Mouse (Mus musculus) heart, embryonic 10.5 days (tissue): ENCODE data around the gene Ankrd28. TPM values are rescaled to one million over a fixed set of nuclear protein-coding genes. Genes with fewer than 3 reads are reported as not detected.

Experiments used
- DNase-seq: peaks from one replicate; pipeline ENCODE4 v3.0.0-alpha.2; 2017; ENCODE audit warnings: low spot score
- H3K27ac ChIP-seq: fragments of 300-500 bp; sonication (generic); 2 replicates; pipeline ENCODE4 v1.5.1; 2016; ENCODE audit warnings: mild to moderate bottlenecking
- H3K27me3 ChIP-seq: fragments of 300-500 bp; sonication (generic); 2 replicates; pipeline ENCODE4 v1.6.1; 2016; ENCODE audit warnings: mild to moderate bottlenecking; ENCODE audit not compliant: poor library complexity, insufficient read depth, severe bottlenecking
- H3K36me3 ChIP-seq: fragments of 300-500 bp; sonication (generic); 2 replicates; pipeline ENCODE4 v1.6.1; 2016; ENCODE audit warnings: mild to moderate bottlenecking, moderate library complexity
- H3K4me1 ChIP-seq: fragments of 300-500 bp; sonication (generic); 2 replicates; pipeline ENCODE4 v1.6.1; 2016; ENCODE audit warnings: mild to moderate bottlenecking
- H3K4me3 ChIP-seq: fragments of 300-500 bp; sonication (generic); 2 replicates; pipeline ENCODE4 v1.5.1; 2016; ENCODE audit warnings: mild to moderate bottlenecking, moderate library complexity
- H3K9me3 ChIP-seq: fragments of 300-500 bp; sonication (generic); 2 replicates; pipeline ENCODE4 v1.6.1; 2016; ENCODE audit warnings: mild to moderate bottlenecking, moderate library complexity
- WGBS: fragments of 180-500 bp; shearing (Covaris S2); methylation state at CpG from one replicate; pipeline ENCODE4 v1.1.7; 2016; 5-methylcytosine and 5-hydroxymethylcytosine counted together
- polyA plus RNA-seq: library from polyadenylated mRNA; unstranded; fragments of >200 nt; fragmentation: Nextera tagmentation; extraction: Ambion mirVana; gene quantifications from 2 replicates; pipeline ENCODE4 v1.2.1, GENCODE M21; 2016

Ankrd28 gene
- polyA plus RNA-seq, 1 experiment from 2014 or later, result 7.3 TPM

- Histone ChIP-seq H3K27me3 (no peaks in the 10 kb centered on the region), H3K4me1 (peaks cover 31% of the 10 kb centered on the region), H3K36me3 (peaks cover 13% of the 10 kb centered on the region), H3K9me3 (no peaks in the 10 kb centered on the region), H3K4me3 (no peak overlapping the region), H3K27ac (no peak overlapping the region)
- 69% methylated on average over 6 of the region's 6 CpGs for WGBS
- DNase-seq, result peak; percentile 63
Measured at GRCm38 (mm10) chr14:31667741-31668140, 162.7 kb downstream of the Ankrd28 start.

GRCm38 (mm10) chr14:31666931-31667705, 163.3 kb downstream of the Ankrd28 start:
- no peak overlapping the region for H3K27ac ChIP-seq

GRCm38 (mm10) chr14:31665566-31665940, 164.9 kb downstream of the Ankrd28 start:
- Histone ChIP-seq H3K4me3 (no peak overlapping the region), H3K27ac (0 out of 2 replicates have a peak overlapping the region, but pooled peaks have one; percentile 30), H3K4me1 (peaks cover 51% of the 10 kb centered on the region), H3K9me3 (no peaks in the 10 kb centered on the region), H3K36me3 (peaks cover 13% of the 10 kb centered on the region), H3K27me3 (no peaks in the 10 kb centered on the region)
- 73% methylated on average over 4 of the region's 4 CpGs for WGBS
- DNase-seq, result peak; percentile 35

More at GRCm38 (mm10) chr14:31666931-31667705, 163.3 kb downstream of the Ankrd28 start:
- WGBS, result 94% methylated on average over 28 of the region's 28 CpGs
- H3K9me3 ChIP-seq, result no peaks in the 10 kb centered on the region
- DNase-seq, result peak; percentile 70
- H3K4me1 ChIP-seq, result peaks cover 37% of the 10 kb centered on the region
- no peak overlapping the region for H3K4me3 ChIP-seq
- no peaks in the 10 kb centered on the region for H3K27me3 ChIP-seq
- H3K36me3 ChIP-seq, result peaks cover 13% of the 10 kb centered on the region

- WGBS, result 71% methylated on average over 12 of the region's 12 CpGs
- H3K4me1 ChIP-seq, result peaks cover 56% of the 10 kb centered on the region
- H3K4me3 ChIP-seq, result no peak overlapping the region
Measured at GRCm38 (mm10) chr14:31664903-31665565, 165.4 kb downstream of the Ankrd28 start.

GRCm38 (mm10) chr14:31664100-31664902, 166.2 kb downstream of the Ankrd28 start:
- Histone ChIP-seq H3K27ac (peak overlapping the region; percentile 94), H3K27me3 (no peaks in the 10 kb centered on the region), H3K36me3 (peaks cover 13% of the 10 kb centered on the region), H3K9me3 (no peaks in the 10 kb centered on the region), H3K4me3 (no peak overlapping the region), H3K4me1 (peaks cover 58% of the 10 kb centered on the region)
- peak; percentile 72 for DNase-seq
- WGBS, result 74% methylated on average over 18 of the region's 18 CpGs

More at GRCm38 (mm10) chr14:31664903-31665565, 165.4 kb downstream of the Ankrd28 start:
- H3K27ac ChIP-seq, result 0 out of 2 replicates have a peak overlapping the region, but pooled peaks have one; percentile 30
- peak; percentile 64 for DNase-seq
- no peaks in the 10 kb centered on the region for H3K9me3 ChIP-seq
- H3K27me3 ChIP-seq, result no peaks in the 10 kb centered on the region
- H3K36me3 ChIP-seq, result peaks cover 13% of the 10 kb centered on the region

GRCm38 (mm10) chr14:31663376-31664099, 166.9 kb downstream of the Ankrd28 start:
- H3K27me3 ChIP-seq, result no peaks in the 10 kb centered on the region
- no peaks in the 10 kb centered on the region for H3K9me3 ChIP-seq
- WGBS, result 86% methylated on average over 13 of the region's 13 CpGs
- peak; percentile 75 for DNase-seq
- peaks cover 13% of the 10 kb centered on the region for H3K36me3 ChIP-seq
- no peak overlapping the region for H3K4me3 ChIP-seq
- peak overlapping the region; percentile 94 for H3K27ac ChIP-seq
- peaks cover 62% of the 10 kb centered on the region for H3K4me1 ChIP-seq

- Histone ChIP-seq H3K4me1 (peaks cover 69% of the 10 kb centered on the region), H3K36me3 (peaks cover 12% of the 10 kb centered on the region), H3K27ac (peak overlapping the region; percentile 94), H3K27me3 (no peaks in the 10 kb centered on the region), H3K9me3 (no peaks in the 10 kb centered on the region), H3K4me3 (peak overlapping the region; percentile 55)
- 19% methylated on average over 9 of the region's 9 CpGs for whole genome bisulfite sequencing
- DNase-seq, result peak; percentile 77
Measured at GRCm38 (mm10) chr14:31662555-31663211, 167.8 kb downstream of the Ankrd28 start.

GRCm38 (mm10) chr14:31661671-31662554, 168.5 kb downstream of the Ankrd28 start:
- Histone ChIP-seq H3K4me1 (peaks cover 77% of the 10 kb centered on the region), H3K27me3 (no peaks in the 10 kb centered on the region), H3K4me3 (peak overlapping the region; percentile 55), H3K27ac (peak overlapping the region; percentile 94), H3K36me3 (peaks cover 4% of the 10 kb centered on the region), H3K9me3 (no peaks in the 10 kb centered on the region)
- 8% methylated on average over 44 of the region's 44 CpGs for WGBS
- DNase-seq, result peak; percentile 91

- Histone ChIP-seq H3K27ac (peak overlapping the region; percentile 94), H3K9me3 (no peaks in the 10 kb centered on the region), H3K4me3 (no peak overlapping the region), H3K4me1 (peaks cover 77% of the 10 kb centered on the region), H3K36me3 (no peaks in the 10 kb centered on the region), H3K27me3 (no peaks in the 10 kb centered on the region)
- 69% methylated on average over 7 of the region's 7 CpGs for WGBS
- no peak for DNase-seq
Measured at GRCm38 (mm10) chr14:31660312-31661093, 169.9 kb downstream of the Ankrd28 start.

- Histone ChIP-seq H3K4me3 (no peak overlapping the region), H3K27ac (peak overlapping the region; percentile 94), H3K27me3 (no peaks in the 10 kb centered on the region), H3K36me3 (no peaks in the 10 kb centered on the region), H3K9me3 (no peaks in the 10 kb centered on the region), H3K4me1 (peaks cover 69% of the 10 kb centered on the region)
- DNase-seq, result no peak
- WGBS, result 49% methylated on average over 10 of the region's 10 CpGs
Measured at GRCm38 (mm10) chr14:31659501-31660181, 170.8 kb downstream of the Ankrd28 start.
